Mouse (Mus musculus) heart, adult 2 months (tissue): ENCODE data around the gene Gramd1b.

ENCODE experiments used
- CTCF ChIP-seq: fragments of 200-600 bp; IDR thresholded peaks from 2 replicates; pipeline ENCODE4 v1.8.1; 2022; ENCODE audit warnings: antibody characterized with exemption, mild to moderate bottlenecking, moderate library complexity
- POLR2A ChIP-seq: fragments of 200-500 bp; IDR thresholded peaks from 2 replicates; pipeline ENCODE4 v1.6.1; 2011; ENCODE audit warnings: mild to moderate bottlenecking, low read depth, low read length, control low read depth; ENCODE audit not compliant: insufficient read depth

GRCm38 (mm10) chr9:40426282-40426964 is 104.8 kb downstream of the Gramd1b start:
- TF ChIP-seq POLR2A (no peak), CTCF (no peak)
